Mouse (Mus musculus) spleen, postnatal 36 days (tissue): Measurements from ENCODE around the gene Dnm1l.
"Not testable (repeated sequence)": the region's sequence is repeated elsewhere in the genome, so short reads cannot be mapped to it uniquely, and the experiment has no call there.

Experiments
- DNase-seq, 2 experiments: peaks; one replicate each; pipeline ENCODE4 v3.0.0; 2022; ENCODE audit warnings: low spot score in 2 of 2, mixed read lengths in 1 of 2

The Dnm1l gene

GRCm38 (mm10) chr16:16358481-16359100, at the start of gene Dnm1l:
Gene Dnm1l, minus strand, starts transcription at chr16:16358959.
- DNase-seq: peak; percentile 93 to 94

- not testable (repeated sequence) for DNase-seq
Observed at GRCm38 (mm10) chr16:16367217-16367616, 8.5 kb upstream of the Dnm1l start.

GRCm38 (mm10) chr16:16359101-16359482, 333 bp upstream of the Dnm1l start:
- DNase-seq: not testable (repeated sequence)

GRCm38 (mm10) chr16:16357908-16358307, 851 bp downstream of the Dnm1l start:
- DNase-seq: no peak

- DNase-seq: no peak
Observed at GRCm38 (mm10) chr16:16346420-16346819, 12.3 kb downstream of the Dnm1l start.

GRCm38 (mm10) chr16:16325775-16326336, 32.9 kb downstream of the Dnm1l start:
- DNase-seq: no peak

- no peak for DNase-seq
Observed at GRCm38 (mm10) chr16:16311319-16311718, 47.4 kb downstream of the Dnm1l start.

GRCm38 (mm10) chr16:16303888-16304287, 54.9 kb downstream of the Dnm1l start:
- DNase-seq: no peak

GRCm38 (mm10) chr16:16303138-16303827, 55.5 kb downstream of the Dnm1l start:
- DNase-seq: peak; percentile 31 to 37

- DNase-seq: peak; percentile 90 to 91
Observed at GRCm38 (mm10) chr16:16302369-16303137, 56.2 kb downstream of the Dnm1l start, which contains the start of gene Yars2. Gene Yars2, plus strand, starts transcription at chr16:16302965.

GRCm38 (mm10) chr16:16273752-16274151, 85.0 kb downstream of the Dnm1l start:
- DNase-seq: no peak

GRCm38 (mm10) chr16:16272978-16273377, 85.8 kb downstream of the Dnm1l start:
- DNase-seq: no peak

- no peak for DNase-seq
Observed at GRCm38 (mm10) chr16:16262436-16262835, 96.3 kb downstream of the Dnm1l start.
